Mouse (Mus musculus): ENCODE results near the gene Snx17. TPM values are rescaled to one million over a fixed set of nuclear protein-coding genes. Genes with fewer than 3 reads are reported as not detected.
A peak's percentile ranks its signal among the peaks of the same experiment; 100 is the strongest.

The Snx17 gene
- 114 and 119 TPM in 2 replicates for polyA plus RNA-seq (2015; fragmentation: Nextera tagmentation; extraction: Ambion mirVana)

- peak within 1 kb of the TSS; percentile 96 for H3K4me2 ChIP-seq
- peak; percentile 96 for ATAC-seq (ENCODE audit: low read depth)
- H3K9ac ChIP-seq, result peak within 1 kb of the TSS; percentile 95
- H3K9me3 ChIP-seq, result no peaks in the 10 kb centered on the region
- WGBS, result under 1% methylated on average over 48 of the region's 48 CpGs
- H3K27ac ChIP-seq (replicated peaks), result peak within 1 kb of the TSS; percentile 88
- H3K4me1 ChIP-seq (replicated peaks), result peaks cover 26% of the 10 kb centered on the region
- peaks cover 72% of the 10 kb centered on the region for H3K36me3 ChIP-seq
- peak within 1 kb of the TSS; percentile 93 for H3K4me3 ChIP-seq
- no peaks in the 10 kb centered on the region for H3K27me3 ChIP-seq
Observed at GRCm38 (mm10) chr5:31192939-31193630, at the start of gene Snx17, which contains the start of gene Eif2b4. Gene Snx17, plus strand, starts transcription at chr5:31193227. Gene Eif2b4, minus strand, starts transcription at chr5:31193430.

GRCm38 (mm10) chr5:31149781-31150180, 43.2 kb upstream of the Snx17 start:
- Histone ChIP-seq H3K4me1 (replicated peaks) (peaks cover 14% of the 10 kb centered on the region), H3K36me3 (peaks cover 24% of the 10 kb centered on the region), H3K9ac (no peak overlapping the region), H3K4me2 (no peak overlapping the region), H3K27me3 (no peaks in the 10 kb centered on the region), H3K4me3 (no peak overlapping the region), H3K9me3 (no peaks in the 10 kb centered on the region), H3K27ac (replicated peaks) (no peak overlapping the region)
- WGBS, result 89% methylated on average over 4 of the region's 4 CpGs
- ATAC-seq (ENCODE audit: low read depth), result no peak

DNA sequence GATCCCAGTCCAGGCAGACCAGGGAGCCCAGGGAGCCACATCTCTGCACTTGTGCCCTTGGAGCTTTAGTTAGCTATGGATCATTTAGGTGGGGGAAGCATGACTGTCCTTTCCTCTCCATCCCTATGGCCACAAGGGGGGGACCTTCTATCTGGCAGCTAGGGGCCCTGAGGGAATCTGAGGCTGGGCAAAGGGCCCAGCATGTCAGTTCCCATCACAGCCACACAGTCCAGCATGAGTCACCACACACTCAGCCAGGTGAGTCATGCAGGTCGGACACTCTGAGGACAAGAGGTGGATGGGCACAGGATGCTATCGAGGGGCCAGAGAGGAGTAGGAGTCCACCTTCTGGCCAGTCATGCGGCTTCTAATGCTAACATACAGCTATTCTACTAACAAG, 41.3 kb upstream of the Snx17 start:
- Histone ChIP-seq H3K4me3 (no peak overlapping the region), H3K9ac (no peak overlapping the region), H3K27ac (replicated peaks) (no peak overlapping the region), H3K4me1 (replicated peaks) (peaks cover 18% of the 10 kb centered on the region), H3K36me3 (peaks cover 23% of the 10 kb centered on the region), H3K4me2 (no peak overlapping the region), H3K27me3 (no peaks in the 10 kb centered on the region), H3K9me3 (no peaks in the 10 kb centered on the region)
- WGBS, result 92% methylated on average over 3 of the region's 3 CpGs
- no peak for ATAC-seq (ENCODE audit: low read depth)

DNA sequence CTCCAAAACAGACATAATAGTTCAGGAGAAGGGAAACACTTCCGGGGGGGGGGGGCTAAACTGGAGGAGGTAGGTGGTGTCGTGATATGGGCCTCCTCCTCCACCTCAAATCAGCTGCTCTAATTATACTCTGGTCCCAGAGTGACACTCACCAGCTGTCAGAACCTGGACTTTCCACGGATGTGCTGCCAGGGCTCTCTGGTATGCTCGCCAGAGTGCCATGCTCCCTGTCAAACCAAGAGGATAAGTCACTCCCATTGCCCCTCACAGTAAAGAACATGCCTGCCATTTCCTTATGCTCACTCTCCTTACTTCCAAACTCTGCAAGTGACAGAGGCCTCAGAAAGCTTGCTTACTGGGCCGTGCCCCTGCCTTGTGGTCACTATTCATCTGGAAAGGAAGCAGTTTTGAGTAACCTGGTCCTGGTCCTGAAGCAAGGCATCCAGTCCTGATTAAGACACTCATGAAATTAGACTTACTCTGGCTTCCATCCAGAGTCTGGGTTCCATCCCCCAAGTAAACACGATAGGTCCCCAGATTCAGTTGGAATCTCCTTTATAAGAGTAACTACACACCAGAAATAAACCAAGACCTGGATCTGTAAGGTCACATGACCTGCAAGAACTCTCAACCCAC, 39.4 kb upstream of the Snx17 start:
- peak; percentile 30; the same call in 1 of the 2 replicates for ATAC-seq (ENCODE audit: low read depth)
- WGBS, result 36% methylated on average over 6 of the region's 6 CpGs
- peak overlapping the region; percentile 75; the same call in 1 of the 2 replicates for H3K27ac ChIP-seq (replicated peaks)

DNA sequence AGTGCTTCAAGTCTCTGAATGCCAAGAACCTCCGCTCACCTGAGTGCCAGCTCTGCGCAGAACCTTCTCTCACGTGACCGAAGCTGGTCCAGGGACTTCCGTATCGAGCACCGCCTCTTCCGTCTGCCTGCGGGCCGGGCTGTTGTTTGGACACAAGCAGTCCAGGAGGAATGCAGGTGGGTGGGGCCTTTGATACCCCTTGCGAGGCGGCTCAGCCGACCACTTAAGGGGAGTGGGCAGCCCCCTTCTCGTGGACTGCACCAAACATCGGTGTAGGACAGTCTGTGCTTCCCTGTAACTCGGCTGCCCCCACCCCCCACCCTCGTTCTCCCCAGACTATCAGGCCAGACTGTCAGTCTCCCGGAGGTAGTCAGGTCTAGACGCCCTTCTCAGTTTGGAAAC, 38.9 kb upstream of the Snx17 start, which contains the start of gene Mpv17:
TSS of gene Mpv17 (minus strand) at position 100 of the 402 bp plus-strand sequence.
- H3K27me3 ChIP-seq, result no peaks in the 10 kb centered on the region
- H3K4me2 ChIP-seq, result peak within 1 kb of the TSS; percentile 86
- H3K36me3 ChIP-seq, result peaks cover 35% of the 10 kb centered on the region
- peak within 1 kb of the TSS; percentile 67 for H3K4me3 ChIP-seq
- ATAC-seq (ENCODE audit: low read depth), result peak; percentile 97
- H3K9ac ChIP-seq, result peak within 1 kb of the TSS; percentile 83
- peak within 1 kb of the TSS; percentile 75 for H3K27ac ChIP-seq (replicated peaks)
- peaks cover 18% of the 10 kb centered on the region for H3K4me1 ChIP-seq (replicated peaks)
- no peaks in the 10 kb centered on the region for H3K9me3 ChIP-seq
- WGBS, result under 1% methylated on average over 19 of the region's 19 CpGs

More for the DNA sequence above, 39.4 kb upstream of the Snx17 start:
- Histone ChIP-seq H3K36me3 (peaks cover 30% of the 10 kb centered on the region), H3K4me2 (peak overlapping the region; percentile 86), H3K4me1 (replicated peaks) (peaks cover 18% of the 10 kb centered on the region), H3K27me3 (no peaks in the 10 kb centered on the region), H3K9me3 (no peaks in the 10 kb centered on the region), H3K9ac (peak overlapping the region; percentile 83), H3K4me3 (peak overlapping the region; percentile 67)

DNA sequence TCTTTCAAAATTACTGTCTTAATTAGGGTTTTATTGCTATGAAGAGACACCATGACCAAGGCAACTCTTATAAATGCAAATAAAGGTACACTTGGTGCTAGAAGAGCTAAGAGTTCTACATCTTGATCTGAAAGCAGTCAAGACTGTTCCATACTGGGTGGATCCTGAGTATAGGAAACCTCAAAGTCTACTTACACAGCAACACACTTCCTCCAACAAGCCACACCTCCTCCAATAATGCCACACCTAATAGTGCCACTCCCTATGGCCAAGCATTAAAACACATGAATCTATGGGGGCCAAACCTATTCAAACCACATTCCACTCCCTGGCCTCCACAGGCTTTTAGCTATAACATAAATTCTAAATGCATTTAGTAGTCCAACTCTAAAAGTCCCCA, 30.6 kb upstream of the Snx17 start:
- no peak overlapping the region for H3K4me2 ChIP-seq
- no peaks in the 10 kb centered on the region for H3K27me3 ChIP-seq
- H3K9ac ChIP-seq, result no peak overlapping the region
- H3K4me3 ChIP-seq, result no peak overlapping the region
- no peaks in the 10 kb centered on the region for H3K4me1 ChIP-seq (replicated peaks)
- no peak overlapping the region for H3K27ac ChIP-seq (replicated peaks)
- H3K9me3 ChIP-seq, result no peaks in the 10 kb centered on the region
- ATAC-seq (ENCODE audit: low read depth), result no peak
- peaks cover 97% of the 10 kb centered on the region for H3K36me3 ChIP-seq

DNA sequence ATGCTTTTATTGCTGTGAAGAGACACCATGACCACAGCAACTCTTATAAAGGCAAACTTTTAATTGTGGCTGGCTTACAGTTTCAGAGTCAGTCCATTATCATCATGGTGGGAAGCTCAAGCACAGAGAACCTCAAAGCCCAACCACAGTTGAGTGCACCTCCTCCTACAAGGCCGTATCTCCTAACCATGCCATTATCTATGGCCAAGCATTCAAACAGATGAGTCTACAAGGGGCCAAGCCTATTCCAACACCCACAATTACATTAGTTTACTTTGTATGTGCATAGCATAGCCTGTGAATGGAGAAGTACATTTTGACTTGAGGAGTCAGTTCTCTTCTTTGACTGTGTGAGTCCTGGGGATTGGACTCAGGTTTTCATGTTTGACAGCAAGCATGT, 28.1 kb upstream of the Snx17 start:
- H3K27me3 ChIP-seq, result no peaks in the 10 kb centered on the region
- no peaks in the 10 kb centered on the region for H3K9me3 ChIP-seq
- H3K36me3 ChIP-seq, result peaks cover 97% of the 10 kb centered on the region
- no peaks in the 10 kb centered on the region for H3K4me1 ChIP-seq (replicated peaks)
- H3K27ac ChIP-seq (replicated peaks), result no peak overlapping the region
- 95% methylated on average over 1 of the region's 1 CpGs for WGBS
- no peak overlapping the region for H3K4me3 ChIP-seq
- no peak overlapping the region for H3K9ac ChIP-seq
- H3K4me2 ChIP-seq, result no peak overlapping the region
- ATAC-seq (ENCODE audit: low read depth), result no peak

- no peak overlapping the region for H3K4me2 ChIP-seq
- H3K27ac ChIP-seq (replicated peaks), result no peak overlapping the region
- H3K27me3 ChIP-seq, result no peaks in the 10 kb centered on the region
- no peak overlapping the region for H3K4me3 ChIP-seq
- no peaks in the 10 kb centered on the region for H3K4me1 ChIP-seq (replicated peaks)
- ATAC-seq (ENCODE audit: low read depth), result no peak
- H3K9ac ChIP-seq, result no peak overlapping the region
- H3K36me3 ChIP-seq, result peaks cover 96% of the 10 kb centered on the region
- 92% methylated on average over 4 of the region's 4 CpGs for WGBS
- no peaks in the 10 kb centered on the region for H3K9me3 ChIP-seq
Observed at GRCm38 (mm10) chr5:31168630-31169029, 24.4 kb upstream of the Snx17 start.

GRCm38 (mm10) chr5:31179301-31179765, 13.7 kb upstream of the Snx17 start:
- WGBS, result 0% methylated on average over 25 of the region's 25 CpGs
- Histone ChIP-seq H3K9ac (peak overlapping the region; percentile 84), H3K36me3 (peaks cover 7% of the 10 kb centered on the region), H3K9me3 (no peaks in the 10 kb centered on the region), H3K4me2 (peak overlapping the region; percentile 98), H3K27me3 (no peaks in the 10 kb centered on the region), H3K4me3 (peak overlapping the region; percentile 91), H3K27ac (replicated peaks) (peak overlapping the region; percentile 98), H3K4me1 (replicated peaks) (peaks cover 23% of the 10 kb centered on the region)
- peak; percentile 77 for ATAC-seq (ENCODE audit: low read depth)

GRCm38 (mm10) chr5:31179766-31180630, 13.0 kb upstream of the Snx17 start, which contains the start of the genes Gm29609 and Gtf3c2:
Gene Gm29609, minus strand, starts transcription at chr5:31179911.
Gene Gtf3c2, minus strand, starts transcription at chr5:31180144.
- Histone ChIP-seq H3K4me1 (replicated peaks) (peaks cover 23% of the 10 kb centered on the region), H3K4me3 (peak within 1 kb of the TSS; percentile 91), H3K9ac (peak within 1 kb of the TSS; percentile 84), H3K27ac (replicated peaks) (peak within 1 kb of the TSS; percentile 98), H3K9me3 (no peaks in the 10 kb centered on the region), H3K4me2 (peak within 1 kb of the TSS; percentile 98), H3K27me3 (no peaks in the 10 kb centered on the region), H3K36me3 (0 out of 2 replicates have a peak, but pooled peaks cover 2% of the 10 kb centered on the region)
- under 1% methylated on average over 59 of the region's 59 CpGs for WGBS
- peak; percentile 98 for ATAC-seq (ENCODE audit: low read depth)

- ATAC-seq (ENCODE audit: low read depth), result no peak
- WGBS, result 96% methylated on average over 9 of the region's 9 CpGs
- no peak overlapping the region for H3K9ac ChIP-seq
- H3K9me3 ChIP-seq, result no peaks in the 10 kb centered on the region
- H3K36me3 ChIP-seq, result peaks cover under 1% of the 10 kb centered on the region; the same call in 1 of the 2 replicates
- H3K4me1 ChIP-seq (replicated peaks), result peaks cover 23% of the 10 kb centered on the region
- H3K27ac ChIP-seq (replicated peaks), result no peak overlapping the region
- H3K4me2 ChIP-seq, result peak overlapping the region; percentile 98; the same call in 1 of the 2 replicates
- no peaks in the 10 kb centered on the region for H3K27me3 ChIP-seq
- no peak overlapping the region for H3K4me3 ChIP-seq
Observed at GRCm38 (mm10) chr5:31181183-31181770, 11.8 kb upstream of the Snx17 start.
